Mouse (Mus musculus) C2C12 (cell line): ENCODE measurements around the gene B4galnt4.

Source experiments
- FOSL1 ChIP-seq: IDR thresholded peaks from one replicate; pipeline ENCODE4 v1.8.0; 2011; ENCODE audit warnings: mild to moderate bottlenecking, low read length; ENCODE audit not compliant: poor library complexity, insufficient read depth, severe bottlenecking
- MYOD1 ChIP-seq: IDR thresholded peaks from one replicate; pipeline ENCODE4 v1.6.1; 2011; ENCODE audit warnings: low read depth; ENCODE audit not compliant: control insufficient read depth, insufficient read length

DNA sequence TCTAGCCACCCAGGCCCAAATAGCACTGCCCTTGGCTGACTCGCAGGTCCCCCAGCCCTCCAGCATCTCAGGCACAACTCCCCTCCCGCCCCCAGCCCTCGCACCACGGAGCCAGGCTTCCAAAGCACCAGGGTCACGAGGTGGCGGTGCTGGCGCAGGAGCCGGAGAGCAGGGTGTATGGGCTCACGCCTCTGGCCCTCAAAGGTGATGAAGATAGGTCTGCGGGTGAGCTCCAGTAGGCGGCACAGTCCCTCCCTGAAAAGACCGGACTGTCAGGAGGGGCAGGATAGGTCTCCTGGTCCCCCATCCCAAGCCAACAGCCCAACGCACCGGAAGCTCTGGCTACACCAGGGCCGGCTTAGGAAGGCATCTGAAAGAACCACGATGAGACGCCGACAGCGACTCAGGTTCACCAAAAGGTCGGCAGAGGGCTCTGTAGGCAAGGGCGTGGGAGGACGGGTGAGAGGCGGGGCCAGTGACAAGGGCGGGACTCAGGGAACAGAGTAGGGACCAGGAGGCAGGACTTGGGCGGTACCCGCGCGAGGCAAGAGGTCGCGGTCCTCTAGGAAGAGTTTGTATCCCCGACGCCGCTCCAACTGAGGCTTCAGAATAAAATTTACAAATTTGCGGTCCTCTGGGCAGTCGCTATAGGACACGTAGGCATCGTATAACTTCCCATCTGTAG is 31.3 kb downstream of the B4galnt4 start:
- TF ChIP-seq FOSL1 = no peak
- no peak for TF ChIP-seq MYOD1
